Mouse (Mus musculus): ENCODE measurements at regions not wholly inside any gene's neighbourhood (a gene's known extent, or its start where the extent isn't known, plus 50 kb on each side); places are given as distances from the start of the nearest gene placed in this dataset.

DNA sequence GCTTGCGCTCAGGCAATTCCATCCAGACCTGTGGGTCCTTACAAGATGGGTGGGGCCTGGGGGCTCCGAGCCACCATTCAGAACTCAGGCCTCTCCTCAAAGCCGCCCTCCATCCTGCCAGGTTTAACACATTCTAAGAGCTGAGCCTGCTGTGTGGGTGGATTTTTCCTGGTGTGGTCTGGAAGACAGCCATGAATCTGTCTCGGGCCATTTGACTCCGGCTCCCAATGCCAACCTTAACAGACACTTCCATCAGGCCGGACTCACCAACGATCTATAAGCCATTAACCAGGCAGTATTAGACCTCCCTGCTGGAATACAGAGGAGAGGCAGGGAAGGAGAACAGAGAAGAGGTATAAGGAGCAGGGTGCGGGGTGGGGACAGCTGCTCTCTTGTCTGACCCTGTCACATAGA, 288.9 kb upstream of the Rpl38 start:
- TF ChIP-seq POLR2A (IDR thresholded peaks at IDR 0.05; ENCODE audit: low read depth, low read length) (no peak), CTCF (conservative IDR thresholded peaks at IDR 0.05; ENCODE audit: insufficient read depth, insufficient read length, low read depth, low read length) (no peak)

Data from kidney, adult 2 months (tissue).